Mouse (Mus musculus) E14TG2a.4 (cell line): Measurements from ENCODE around the gene Syt17.

ENCODE experiments used
- CTCF ChIP-seq: conservative IDR thresholded peaks from 2 replicates; pipeline ENCODE4 v1.5.1; 2014; ENCODE audit warnings: low read length
- NANOG ChIP-seq: IDR thresholded peaks from 2 replicates; pipeline ENCODE4 v1.6.1; 2014; ENCODE audit warnings: borderline replicate concordance, low read length, mixed read lengths
- POU5F1 ChIP-seq: IDR thresholded peaks from 2 replicates; pipeline ENCODE4 v1.6.1; 2014; ENCODE audit warnings: low read length, borderline replicate concordance

GRCm38 (mm10) chr7:118365251-118365650 is 82.8 kb downstream of the Syt17 start:
- TF ChIP-seq CTCF (no peak), POU5F1 (no peak), NANOG (no peak)
